Mouse (Mus musculus): ENCODE data around the gene Drd2. TPM values are rescaled to one million over a fixed set of nuclear protein-coding genes. Genes with fewer than 3 reads are reported as not detected.

Drd2 gene
- polyA plus RNA-seq (2014; fragmentation: Illumina TruSeq; extraction: RNeasy Lipid Tissue Mini Kit (QIAGEN cat#74804); ENCODE audit: low read depth, low replicate concordance) = not detected

DNA sequence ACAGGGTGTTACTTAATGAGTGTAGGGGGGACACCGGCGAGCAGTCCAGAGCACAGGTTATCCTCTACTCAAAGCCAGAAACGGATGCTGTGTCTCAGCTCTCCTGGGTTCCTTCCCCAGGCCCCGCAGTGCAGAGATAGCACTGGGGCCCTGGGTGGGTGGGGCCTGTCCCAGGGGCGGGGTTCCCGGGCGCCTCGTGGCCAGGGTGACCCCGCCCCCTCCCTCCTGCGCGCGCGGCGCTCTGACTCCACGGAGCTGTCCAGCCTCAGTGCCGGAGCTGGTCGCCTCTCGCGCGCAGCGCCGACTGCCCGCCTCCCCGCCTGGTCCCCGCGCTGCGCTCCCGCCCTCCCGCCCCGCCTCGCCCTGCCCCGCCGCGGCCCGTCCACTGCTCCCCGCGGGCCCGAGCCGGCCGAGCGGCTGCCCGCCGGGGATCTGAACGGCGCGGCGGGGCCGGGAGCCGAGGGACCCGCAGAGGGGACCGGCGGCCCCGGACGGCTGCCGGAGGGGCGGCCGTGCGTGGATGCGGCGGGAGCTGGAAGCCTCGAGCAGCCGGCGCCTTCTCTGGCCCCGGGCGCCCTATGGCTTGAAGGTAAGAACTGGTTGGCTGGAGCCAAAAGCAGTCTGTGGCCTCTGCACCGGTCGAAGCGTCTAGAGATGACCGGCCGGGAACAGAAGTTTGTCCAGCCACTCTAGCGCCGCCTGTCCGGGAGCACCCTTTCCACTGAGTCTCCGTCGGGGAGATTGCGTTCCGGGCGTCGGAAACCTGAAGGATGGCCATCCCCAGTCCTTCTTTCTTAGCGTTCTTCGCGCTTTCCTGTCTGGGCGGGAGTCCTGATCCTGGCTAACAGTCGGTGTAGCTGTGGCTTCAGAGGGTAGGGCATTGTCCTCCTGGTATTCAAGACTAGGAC, at the start of gene Drd2:
Drd2 (plus strand) TSS at position 492 of the 908 bp plus-strand sequence.

DNA sequence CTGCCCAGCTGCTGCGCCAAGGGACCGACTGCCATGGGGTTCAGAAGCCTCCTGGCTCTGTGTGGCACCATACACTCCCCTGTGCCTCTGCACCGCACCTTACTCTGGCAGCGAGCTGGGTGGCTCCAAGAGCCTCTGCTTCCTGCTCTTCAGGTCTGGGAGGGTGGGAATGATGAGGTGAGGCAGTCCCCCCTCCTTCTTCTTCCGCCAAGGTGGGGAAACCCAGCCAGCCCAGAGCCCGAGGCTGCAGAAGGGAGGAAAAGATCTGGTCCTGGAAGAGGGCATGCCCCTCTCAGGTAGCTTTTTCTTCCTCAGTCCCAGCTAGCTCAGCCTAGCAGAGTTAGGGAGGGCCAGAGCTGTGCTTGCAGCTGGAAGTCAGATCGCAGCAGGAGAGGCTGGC, 86.5 kb downstream of the Drd2 start, which contains the start of gene Ankk1:
Ankk1 (minus strand) TSS at position 101 of the 400 bp plus-strand sequence.

Other genes starting within 250 kb of the Drd2 start
- not detected for gene Gm4894, start 90.1 kb upstream of the Drd2 start, polyA plus RNA-seq (2014; fragmentation: Illumina TruSeq; extraction: RNeasy Lipid Tissue Mini Kit (QIAGEN cat#74804); ENCODE audit: low read depth, low replicate concordance)
- not detected for gene Ankk1, start 86.4 kb downstream of the Drd2 start, polyA plus RNA-seq (2014; fragmentation: Illumina TruSeq; extraction: RNeasy Lipid Tissue Mini Kit (QIAGEN cat#74804); ENCODE audit: low read depth, low replicate concordance)
- gene Ttc12, start 145.6 kb downstream of the Drd2 start, polyA plus RNA-seq (2014; fragmentation: Illumina TruSeq; extraction: RNeasy Lipid Tissue Mini Kit (QIAGEN cat#74804); ENCODE audit: low read depth, low replicate concordance) = 1.6 TPM

All from sigmoid colon, adult 10 weeks (tissue).